Mouse (Mus musculus) forelimb bud, embryonic 11.5 days (tissue): Measurements from ENCODE around the gene Tbx6.

Experiments
- DNase-seq: peaks from one replicate; pipeline ENCODE4 v3.0.0-alpha.2; 2012; ENCODE audit warnings: low read depth, low spot score

The Tbx6 gene

GRCm38 (mm10) chr7:126793456-126794270 is 12.4 kb downstream of the Tbx6 start:
- DNase-seq: no peak

DNA sequence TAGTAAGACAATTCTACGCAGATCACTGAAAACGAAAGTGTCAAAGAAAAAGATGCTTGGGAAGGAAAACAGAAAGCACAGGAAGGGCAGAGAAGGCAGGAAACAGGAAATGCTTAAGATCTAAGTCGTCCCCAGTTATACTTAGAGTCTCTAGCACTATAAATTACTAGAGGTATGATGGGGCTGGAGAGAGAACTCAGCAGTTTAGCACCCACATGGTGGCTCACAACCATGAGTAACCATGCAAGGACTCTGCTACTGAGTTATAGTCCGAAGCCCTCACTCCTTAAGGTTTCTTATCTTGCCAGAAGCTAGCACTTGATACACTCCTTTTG is 13.0 kb downstream of the Tbx6 start:
- DNase-seq: no peak

GRCm38 (mm10) chr7:126795387-126796317 is 14.4 kb downstream of the Tbx6 start:
- no peak for DNase-seq

GRCm38 (mm10) chr7:126796350-126796932 is 15.2 kb downstream of the Tbx6 start:
- no peak for DNase-seq

GRCm38 (mm10) chr7:126797411-126798126 is 16.3 kb downstream of the Tbx6 start, which contains the start of gene Fam57b:
TSS of gene Fam57b (plus strand) at chr7:126797668.
- no peak for DNase-seq

DNA sequence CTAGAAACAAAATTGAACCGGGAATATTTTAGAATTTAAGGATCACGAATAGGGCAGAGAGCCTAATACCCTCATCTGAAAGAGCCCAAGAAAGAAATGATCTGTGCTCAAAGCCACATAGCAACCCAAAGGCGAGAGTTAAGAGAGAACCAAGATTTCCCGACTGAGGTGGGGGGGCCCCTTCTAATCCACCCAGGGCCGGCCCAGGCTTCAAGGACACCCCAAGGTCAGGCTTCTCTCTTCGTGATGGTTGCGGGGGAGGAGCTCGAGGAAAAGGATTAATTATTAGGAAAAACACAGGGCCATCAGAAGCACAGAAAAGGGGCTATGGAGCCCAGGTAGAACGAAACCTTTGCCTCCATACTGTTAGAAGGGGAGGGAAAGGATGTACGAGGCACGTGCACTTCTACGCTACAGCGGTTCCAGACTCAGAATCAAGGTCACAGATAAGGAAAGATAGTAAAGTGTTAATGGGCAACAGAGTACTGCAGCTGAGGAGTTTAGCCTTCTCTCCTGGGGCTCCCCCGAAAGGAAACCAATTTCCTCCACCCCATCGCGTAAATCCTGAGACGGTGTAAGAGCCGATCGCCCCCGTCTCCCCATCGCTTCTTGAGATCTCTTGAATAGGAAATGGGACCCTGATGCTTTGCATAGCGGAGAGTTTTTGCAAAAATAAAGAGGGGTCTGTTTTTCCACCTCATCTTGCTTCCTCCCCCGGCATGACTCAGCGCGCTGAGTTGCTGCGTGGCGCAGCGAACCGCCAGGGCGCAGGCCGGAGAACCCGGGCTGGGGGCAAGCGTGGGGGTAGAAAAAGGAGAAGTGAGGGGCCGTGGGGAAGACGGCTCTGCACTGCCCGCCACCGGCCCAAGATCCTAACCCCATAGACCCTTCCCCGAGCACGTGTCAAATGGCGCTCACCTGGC is 17.1 kb downstream of the Tbx6 start:
- DNase-seq: peak; percentile 17

DNA sequence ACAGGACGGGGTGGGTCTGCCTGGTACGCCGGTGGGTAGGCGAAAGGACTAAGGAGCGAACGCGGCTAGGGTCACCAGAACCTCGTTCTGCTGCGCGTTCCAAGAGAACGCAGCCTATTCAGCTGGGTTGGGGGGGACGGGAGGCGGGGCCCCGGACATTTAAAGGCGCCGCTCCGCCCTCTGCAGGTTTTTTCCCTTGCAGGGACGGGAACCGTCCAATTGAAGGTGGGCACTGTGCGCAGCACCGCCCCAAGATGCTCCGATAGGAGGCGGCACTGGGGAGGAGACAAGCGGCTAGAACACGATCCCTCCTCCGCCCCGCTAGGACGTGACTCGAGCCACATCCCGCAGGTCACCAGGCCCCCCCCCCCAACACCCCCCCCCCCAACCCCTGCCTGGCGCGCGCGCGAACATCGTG is 17.8 kb downstream of the Tbx6 start:
- DNase-seq: peak; percentile 98

- peak; percentile 92 for DNase-seq
Observed at GRCm38 (mm10) chr7:126799468-126800268, 18.4 kb downstream of the Tbx6 start.

- DNase-seq: no peak
Observed at GRCm38 (mm10) chr7:126800269-126801056, 19.2 kb downstream of the Tbx6 start.

GRCm38 (mm10) chr7:126801057-126801422 is 19.8 kb downstream of the Tbx6 start:
- DNase-seq: no peak

GRCm38 (mm10) chr7:126802134-126802889 is 21.0 kb downstream of the Tbx6 start:
- no peak for DNase-seq

- DNase-seq: no peak
Observed at GRCm38 (mm10) chr7:126803181-126803580, 21.9 kb downstream of the Tbx6 start.

GRCm38 (mm10) chr7:126803751-126804150 is 22.5 kb downstream of the Tbx6 start:
- DNase-seq: no peak

DNA sequence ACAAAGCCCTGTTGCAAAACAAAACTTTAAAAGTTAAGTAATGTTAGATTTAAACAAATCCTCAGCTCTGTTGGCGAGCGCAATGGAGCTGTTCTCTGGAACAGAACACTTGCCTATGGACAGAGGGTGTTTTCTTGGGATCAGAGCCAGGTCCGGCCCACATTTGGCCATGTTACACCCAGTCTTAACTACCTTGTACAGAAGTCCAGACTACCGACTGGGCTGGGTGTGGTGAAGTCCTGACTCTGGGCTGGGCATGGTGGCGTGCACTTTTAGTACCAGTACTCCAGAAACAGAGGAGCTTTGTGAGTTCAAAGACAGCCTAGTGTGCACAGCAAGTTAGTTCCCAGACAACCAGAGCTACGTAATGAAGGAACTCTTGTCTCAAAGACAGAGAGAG is 25.7 kb downstream of the Tbx6 start:
- DNase-seq: no peak

DNA sequence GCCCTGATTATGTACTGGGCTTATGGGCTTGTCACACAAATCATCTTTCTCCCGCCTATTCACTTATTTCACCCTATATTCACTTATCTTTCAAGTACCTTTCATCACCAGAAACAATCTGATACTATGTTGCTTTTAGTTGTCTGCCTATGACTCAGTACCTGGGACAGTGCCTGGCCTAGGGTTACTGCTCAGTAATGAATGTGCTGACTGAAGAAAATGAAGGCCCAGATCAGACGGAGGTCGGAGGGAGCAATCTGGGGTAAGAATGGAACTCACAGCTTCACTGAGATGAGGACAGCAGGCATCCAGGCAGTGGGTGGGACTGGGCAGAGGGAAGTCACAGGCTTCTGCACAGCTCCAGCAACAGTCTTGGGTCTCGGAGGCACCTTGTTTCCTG is 26.1 kb downstream of the Tbx6 start:
- DNase-seq: no peak

DNA sequence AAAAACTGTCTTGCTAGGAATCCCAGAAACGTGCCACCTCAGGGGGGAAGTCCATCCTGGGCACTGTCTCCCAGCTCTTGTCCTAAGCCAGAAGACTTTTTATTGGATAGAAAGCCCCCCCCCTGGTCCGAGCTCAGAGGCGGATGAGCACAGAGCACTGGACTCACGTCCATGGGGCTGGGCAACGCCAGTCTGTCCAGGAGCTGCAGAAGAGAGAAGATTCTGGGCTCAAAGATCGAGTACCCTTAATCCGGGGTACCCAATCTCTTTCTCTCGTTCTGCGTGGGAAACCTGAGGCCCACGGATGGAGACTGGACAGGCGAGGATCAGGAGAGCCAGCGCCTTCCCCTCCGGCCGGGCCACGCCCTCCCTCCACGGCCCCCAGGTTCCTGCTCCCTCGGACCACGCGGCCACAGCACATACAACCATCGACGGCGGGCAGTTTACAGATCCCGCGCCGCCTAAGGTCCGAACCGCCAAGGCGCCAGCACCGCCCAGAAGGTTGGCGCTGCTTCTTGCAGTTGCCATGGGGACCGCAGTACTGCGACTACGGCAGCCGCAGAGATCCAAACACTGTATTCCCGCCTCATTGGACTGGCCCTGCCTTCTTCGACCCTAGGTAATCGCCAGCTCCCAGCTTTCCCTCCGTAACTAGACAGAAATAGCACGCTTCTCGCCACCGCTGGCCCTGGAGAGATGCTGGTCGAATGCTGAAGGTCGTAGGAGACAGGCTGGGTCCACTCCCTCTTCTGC is 27.6 kb downstream of the Tbx6 start:
- peak; percentile 85 for DNase-seq

- no peak for DNase-seq
Observed at GRCm38 (mm10) chr7:126809723-126810369, 28.6 kb downstream of the Tbx6 start.
